Mouse (Mus musculus): ENCODE results near the gene Cfap43. TPM values are rescaled to one million over a fixed set of nuclear protein-coding genes. Genes with fewer than 3 reads are reported as not detected.
A peak's percentile ranks its signal among the peaks of the same experiment; 100 is the strongest.

The Cfap43 gene
- polyA plus RNA-seq, 1 experiment from 2014 or later = 0.09 TPM

GRCm38 (mm10) chr19:47890489-47891130, 28.5 kb downstream of the Cfap43 start:
- H3K27ac ChIP-seq = peak overlapping the region; percentile 68
- H3K27me3 ChIP-seq (ENCODE audit: low read depth, poor library complexity, severe bottlenecking) = no peaks in the 10 kb centered on the region
- no peaks in the 10 kb centered on the region for H3K9me3 ChIP-seq (replicated peaks)
- H3K36me3 ChIP-seq = peaks cover 32% of the 10 kb centered on the region
- peaks cover 52% of the 10 kb centered on the region for H3K4me1 ChIP-seq
- H3K4me3 ChIP-seq = no peak overlapping the region
- 58% methylated on average over 10 of the region's 10 CpGs for WGBS
- no peak for DNase-seq (ENCODE audit: low spot score)

- peaks cover 6% of the 10 kb centered on the region for H3K36me3 ChIP-seq
- 94% methylated on average over 8 of the region's 8 CpGs for WGBS
- peaks cover 74% of the 10 kb centered on the region for H3K4me1 ChIP-seq
- H3K27ac ChIP-seq = no peak overlapping the region
- no peaks in the 10 kb centered on the region for H3K27me3 ChIP-seq (ENCODE audit: low read depth, poor library complexity, severe bottlenecking)
- H3K4me3 ChIP-seq = no peak overlapping the region
- DNase-seq (ENCODE audit: low spot score) = no peak
- no peaks in the 10 kb centered on the region for H3K9me3 ChIP-seq (replicated peaks)
Observed at GRCm38 (mm10) chr19:47888037-47888436, 31.1 kb downstream of the Cfap43 start.

DNA sequence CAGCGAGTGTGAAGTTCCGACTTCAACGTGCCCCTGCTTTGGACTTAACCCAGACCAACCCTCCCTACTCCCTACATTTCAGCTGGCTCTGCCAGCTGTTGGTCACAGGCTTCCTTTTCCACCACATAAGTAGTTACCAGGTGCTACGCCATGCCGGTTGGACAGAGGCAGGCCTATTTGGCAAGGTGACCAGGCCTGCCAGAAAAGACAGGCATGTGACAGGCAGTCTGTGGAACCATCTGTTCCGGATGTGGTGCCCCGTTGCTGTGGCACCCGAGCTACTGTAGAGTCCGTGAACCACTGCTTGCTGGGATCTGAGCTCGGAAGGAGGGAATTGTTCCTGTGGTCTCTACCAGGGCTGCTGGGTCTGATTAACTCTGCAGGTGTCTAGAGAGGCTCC, 31.7 kb downstream of the Cfap43 start:
- Histone ChIP-seq H3K4me1 (peaks cover 75% of the 10 kb centered on the region), H3K4me3 (no peak overlapping the region), H3K27ac (peak overlapping the region; percentile 5; the same call in 1 of the 2 replicates), H3K9me3 (replicated peaks) (no peaks in the 10 kb centered on the region), H3K27me3 (ENCODE audit: low read depth, poor library complexity, severe bottlenecking) (no peaks in the 10 kb centered on the region), H3K36me3 (peaks cover under 1% of the 10 kb centered on the region; the same call in 1 of the 2 replicates)
- 89% methylated on average over 10 of the region's 10 CpGs for WGBS
- DNase-seq (ENCODE audit: low spot score) = no peak

GRCm38 (mm10) chr19:47886617-47887016, 32.5 kb downstream of the Cfap43 start:
- Histone ChIP-seq H3K4me3 (no peak overlapping the region), H3K4me1 (peaks cover 68% of the 10 kb centered on the region), H3K27me3 (ENCODE audit: low read depth, poor library complexity, severe bottlenecking) (no peaks in the 10 kb centered on the region), H3K9me3 (replicated peaks) (no peaks in the 10 kb centered on the region), H3K36me3 (no peaks in the 10 kb centered on the region), H3K27ac (peak overlapping the region; percentile 5; the same call in 1 of the 2 replicates)
- peak; percentile 47 for DNase-seq (ENCODE audit: low spot score)
- WGBS = 54% methylated on average over 7 of the region's 7 CpGs

DNA sequence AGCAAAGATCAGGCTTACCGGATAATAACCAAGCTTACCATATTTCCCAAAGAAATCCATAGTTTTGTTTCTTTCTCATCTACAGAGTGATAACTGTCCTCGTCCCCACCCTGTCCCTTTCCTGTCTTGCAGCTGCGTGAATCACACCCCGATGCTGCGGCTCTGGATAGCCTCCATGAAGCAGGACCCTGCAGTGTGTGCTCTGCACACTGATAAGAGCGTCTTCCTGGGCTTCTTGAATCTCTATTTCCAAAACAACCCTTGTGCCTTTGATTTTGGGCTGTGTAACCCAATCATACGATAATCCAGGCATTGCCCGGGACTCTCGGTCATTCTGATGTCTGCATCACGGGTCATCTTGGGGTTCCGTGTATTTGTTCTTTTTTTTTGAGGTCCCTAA, 33.2 kb downstream of the Cfap43 start:
- Histone ChIP-seq H3K4me1 (peaks cover 61% of the 10 kb centered on the region), H3K27ac (0 out of 2 replicates have a peak overlapping the region, but pooled peaks have one; percentile 4), H3K4me3 (no peak overlapping the region), H3K9me3 (replicated peaks) (no peaks in the 10 kb centered on the region), H3K36me3 (no peaks in the 10 kb centered on the region), H3K27me3 (ENCODE audit: low read depth, poor library complexity, severe bottlenecking) (no peaks in the 10 kb centered on the region)
- 88% methylated on average over 11 of the region's 11 CpGs for whole genome bisulfite sequencing
- DNase-seq (ENCODE audit: low spot score) = no peak

DNA sequence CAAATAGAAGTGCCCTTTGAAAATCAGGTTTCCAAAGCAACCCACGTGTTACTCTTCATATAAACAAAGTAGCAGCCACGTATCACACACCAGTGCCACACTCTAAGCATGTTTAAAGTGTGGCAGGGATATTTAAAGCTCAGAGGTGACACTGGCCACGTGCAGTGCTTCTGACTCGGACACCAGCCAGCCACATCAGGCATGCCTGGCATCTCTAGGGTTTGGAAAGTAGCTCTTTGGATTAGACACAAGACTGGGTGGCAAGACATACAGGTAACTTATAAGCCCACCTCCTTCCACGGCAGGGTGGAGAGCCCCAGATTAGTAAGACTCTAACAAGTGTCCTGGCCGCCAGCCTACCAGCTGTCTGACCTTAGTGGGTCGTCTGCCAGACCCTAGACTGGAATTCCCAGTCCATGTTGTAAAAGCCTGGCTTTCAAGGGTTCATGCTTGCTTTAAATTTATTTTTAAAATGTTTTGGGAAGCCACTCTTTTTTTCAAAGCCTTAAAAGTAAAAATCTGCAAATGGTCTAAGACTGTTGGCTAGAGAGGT, 33.8 kb downstream of the Cfap43 start:
- Histone ChIP-seq H3K27ac (peak overlapping the region; percentile 9; the same call in 1 of the 2 replicates), H3K4me1 (peaks cover 58% of the 10 kb centered on the region), H3K27me3 (ENCODE audit: low read depth, poor library complexity, severe bottlenecking) (no peaks in the 10 kb centered on the region), H3K9me3 (replicated peaks) (no peaks in the 10 kb centered on the region), H3K4me3 (no peak overlapping the region), H3K36me3 (no peaks in the 10 kb centered on the region)
- no peak for DNase-seq (ENCODE audit: low spot score)
- 69% methylated on average over 7 of the region's 7 CpGs for WGBS

- no peaks in the 10 kb centered on the region for H3K9me3 ChIP-seq (replicated peaks)
- no peaks in the 10 kb centered on the region for H3K36me3 ChIP-seq
- peak overlapping the region; percentile 9; the same call in 1 of the 2 replicates for H3K27ac ChIP-seq
- H3K4me3 ChIP-seq = no peak overlapping the region
- H3K27me3 ChIP-seq (ENCODE audit: low read depth, poor library complexity, severe bottlenecking) = no peaks in the 10 kb centered on the region
- DNase-seq (ENCODE audit: low spot score) = no peak
- H3K4me1 ChIP-seq = peaks cover 51% of the 10 kb centered on the region
- 82% methylated on average over 13 of the region's 13 CpGs for WGBS
Observed at GRCm38 (mm10) chr19:47884296-47885085, 34.6 kb downstream of the Cfap43 start.

GRCm38 (mm10) chr19:47882882-47883254, 36.2 kb downstream of the Cfap43 start:
- Histone ChIP-seq H3K9me3 (replicated peaks) (no peaks in the 10 kb centered on the region), H3K27ac (peak overlapping the region; percentile 61)
- DNase-seq (ENCODE audit: low spot score) = peak; percentile 42

DNA sequence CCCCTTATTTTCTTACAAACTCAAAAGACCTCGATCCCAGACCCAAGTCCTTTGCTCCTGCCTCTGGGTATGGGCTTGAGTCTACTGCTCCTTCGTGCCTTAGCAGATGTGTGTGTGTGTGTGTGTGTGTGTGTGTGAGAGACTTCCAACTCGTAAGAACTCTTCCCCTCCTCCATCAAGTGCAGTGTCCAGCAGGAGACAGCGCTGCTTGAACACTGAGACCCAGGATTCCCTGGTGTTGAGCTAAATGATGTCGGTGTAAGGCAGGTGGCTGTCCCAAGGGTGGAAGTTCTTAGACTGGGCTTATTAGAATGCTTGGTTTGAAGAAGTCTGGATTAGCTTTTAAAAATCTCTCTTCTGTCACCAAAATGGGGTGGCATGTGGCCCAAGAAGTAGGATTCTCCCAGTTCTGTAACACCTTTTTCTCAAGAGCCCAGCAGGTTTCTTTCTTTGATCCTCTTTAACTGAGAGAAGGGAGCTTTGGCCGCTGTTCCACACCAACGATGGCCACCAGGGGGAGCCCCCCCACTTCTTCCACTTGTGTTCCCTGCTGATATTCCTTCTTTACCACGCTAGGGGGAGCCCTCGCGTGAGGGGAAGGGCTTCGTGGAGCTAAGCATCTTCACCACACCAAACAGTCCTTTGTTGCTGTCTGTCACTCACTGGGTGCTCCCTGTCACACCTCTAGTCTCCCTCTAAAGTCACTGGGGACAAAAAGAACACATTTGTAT, 36.8 kb downstream of the Cfap43 start:
- no peaks in the 10 kb centered on the region for H3K27me3 ChIP-seq (ENCODE audit: low read depth, poor library complexity, severe bottlenecking)
- H3K36me3 ChIP-seq = no peaks in the 10 kb centered on the region
- H3K27ac ChIP-seq = peak overlapping the region; percentile 61
- H3K4me1 ChIP-seq = peaks cover 50% of the 10 kb centered on the region
- no peak overlapping the region for H3K4me3 ChIP-seq
- 29% methylated on average over 11 of the region's 11 CpGs for WGBS
- no peaks in the 10 kb centered on the region for H3K9me3 ChIP-seq (replicated peaks)
- peak; percentile 98 for DNase-seq (ENCODE audit: low spot score)

More at GRCm38 (mm10) chr19:47882882-47883254, 36.2 kb downstream of the Cfap43 start:
- H3K27me3 ChIP-seq (ENCODE audit: low read depth, poor library complexity, severe bottlenecking) = no peaks in the 10 kb centered on the region
- no peaks in the 10 kb centered on the region for H3K36me3 ChIP-seq
- 44% methylated on average over 9 of the region's 9 CpGs for WGBS
- no peak overlapping the region for H3K4me3 ChIP-seq
- peaks cover 54% of the 10 kb centered on the region for H3K4me1 ChIP-seq

GRCm38 (mm10) chr19:47881538-47881937, 37.5 kb downstream of the Cfap43 start:
- Histone ChIP-seq H3K4me1 (peaks cover 42% of the 10 kb centered on the region), H3K9me3 (replicated peaks) (no peaks in the 10 kb centered on the region), H3K27me3 (ENCODE audit: low read depth, poor library complexity, severe bottlenecking) (no peaks in the 10 kb centered on the region), H3K4me3 (no peak overlapping the region), H3K27ac (no peak overlapping the region), H3K36me3 (no peaks in the 10 kb centered on the region)
- DNase-seq (ENCODE audit: low spot score) = no peak
- 86% methylated on average over 7 of the region's 7 CpGs for WGBS

GRCm38 (mm10) chr19:47876252-47876651, 42.8 kb downstream of the Cfap43 start:
- Histone ChIP-seq H3K9me3 (replicated peaks) (no peaks in the 10 kb centered on the region), H3K4me3 (no peak overlapping the region), H3K27me3 (ENCODE audit: low read depth, poor library complexity, severe bottlenecking) (no peaks in the 10 kb centered on the region), H3K27ac (no peak overlapping the region), H3K36me3 (no peaks in the 10 kb centered on the region), H3K4me1 (peaks cover 9% of the 10 kb centered on the region; the same call in 1 of the 2 replicates)
- 84% methylated on average over 15 of the region's 15 CpGs for WGBS
- no peak for DNase-seq (ENCODE audit: low spot score)

DNA sequence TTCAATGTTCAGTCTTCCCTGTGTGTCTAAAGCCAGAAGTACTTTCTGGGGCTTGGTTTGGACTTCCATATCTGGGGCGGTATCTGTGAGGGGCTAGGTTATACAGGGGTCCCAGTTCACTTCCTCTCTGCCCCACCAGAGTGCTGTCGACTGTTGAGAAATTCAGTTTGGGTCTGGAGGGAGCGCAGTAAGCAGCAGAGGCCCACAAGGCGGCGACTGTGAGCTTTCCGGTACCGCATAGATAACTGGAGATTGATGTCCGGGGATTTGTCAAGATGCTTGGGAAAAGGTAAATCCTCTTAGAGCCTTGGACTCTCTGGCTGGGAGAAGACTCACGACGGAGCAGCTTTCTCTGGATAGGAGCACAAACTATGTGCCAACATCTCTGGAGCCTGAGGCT, 47.6 kb downstream of the Cfap43 start:
- DNase-seq (ENCODE audit: low spot score) = no peak

More for the DNA sequence above, 47.6 kb downstream of the Cfap43 start:
- Histone ChIP-seq H3K4me1 (peaks cover 20% of the 10 kb centered on the region), H3K27me3 (ENCODE audit: low read depth, poor library complexity, severe bottlenecking) (no peaks in the 10 kb centered on the region), H3K4me3 (no peak overlapping the region), H3K27ac (no peak overlapping the region), H3K9me3 (replicated peaks) (no peaks in the 10 kb centered on the region), H3K36me3 (no peaks in the 10 kb centered on the region)
- WGBS = 31% methylated on average over 10 of the region's 10 CpGs
